Mouse (Mus musculus): ENCODE data around the gene Pwwp2b. TPM values are rescaled to one million over a fixed set of nuclear protein-coding genes. Genes with fewer than 3 reads are reported as not detected.

Gene Pwwp2b
- total RNA-seq, 2 experiments from 2014 or later = 11.7 to 12.3 TPM

- no peak for DNase-seq (ENCODE audit: low spot score in 2 of 2)
Observed at GRCm38 (mm10) chr7:139295653-139296052, 47.4 kb downstream of the Pwwp2b start.

GRCm38 (mm10) chr7:139296552-139297100, 48.3 kb downstream of the Pwwp2b start:
- no peak for DNase-seq (ENCODE audit: low spot score in 2 of 2)

- DNase-seq (ENCODE audit: low spot score in 2 of 2) = no peak
Observed at GRCm38 (mm10) chr7:139298446-139298845, 50.2 kb downstream of the Pwwp2b start.

GRCm38 (mm10) chr7:139299424-139299823, 51.1 kb downstream of the Pwwp2b start:
- DNase-seq (ENCODE audit: low spot score in 2 of 2) = peak; percentile 93 to 95

GRCm38 (mm10) chr7:139300423-139300822, 52.1 kb downstream of the Pwwp2b start:
- peak; percentile 54 to 73 for DNase-seq (ENCODE audit: low spot score in 2 of 2)

GRCm38 (mm10) chr7:139301505-139301904, 53.2 kb downstream of the Pwwp2b start:
- no peak for DNase-seq (ENCODE audit: low spot score in 2 of 2)

GRCm38 (mm10) chr7:139302314-139302713, 54.0 kb downstream of the Pwwp2b start:
- DNase-seq (ENCODE audit: low spot score in 2 of 2) = no peak

GRCm38 (mm10) chr7:139303280-139304011, 55.2 kb downstream of the Pwwp2b start:
- peak; percentile 91 to 95 for DNase-seq (ENCODE audit: low spot score in 2 of 2)

GRCm38 (mm10) chr7:139304322-139304721, 56.0 kb downstream of the Pwwp2b start:
- DNase-seq (ENCODE audit: low spot score in 2 of 2) = no peak

GRCm38 (mm10) chr7:139307056-139307455, 58.8 kb downstream of the Pwwp2b start:
- DNase-seq (ENCODE audit: low spot score in 2 of 2) = no peak

- peak in 1 of 2 experiments; percentile 39 for DNase-seq (ENCODE audit: low spot score in 2 of 2)
Observed at GRCm38 (mm10) chr7:139308140-139308895, 60.0 kb downstream of the Pwwp2b start.

- DNase-seq (ENCODE audit: low spot score in 2 of 2) = no peak
Observed at GRCm38 (mm10) chr7:139309106-139309505, 60.8 kb downstream of the Pwwp2b start.

GRCm38 (mm10) chr7:139310487-139310951, 62.2 kb downstream of the Pwwp2b start:
- DNase-seq (ENCODE audit: low spot score in 2 of 2) = peak in 1 of 2 experiments; percentile 29

GRCm38 (mm10) chr7:139312686-139313085, 64.4 kb downstream of the Pwwp2b start:
- no peak for DNase-seq (ENCODE audit: low spot score in 2 of 2)

- no peak for DNase-seq (ENCODE audit: low spot score in 2 of 2)
Observed at GRCm38 (mm10) chr7:139313413-139313812, 65.1 kb downstream of the Pwwp2b start.

GRCm38 (mm10) chr7:139314716-139315115, 66.4 kb downstream of the Pwwp2b start:
- DNase-seq (ENCODE audit: low spot score in 2 of 2) = no peak

GRCm38 (mm10) chr7:139319006-139319411, 70.7 kb downstream of the Pwwp2b start:
- no peak for DNase-seq (ENCODE audit: low spot score in 2 of 2)

Other genes with a start within 250 kb of the Pwwp2b start
- gene Dpysl4, start 162.5 kb upstream of the Pwwp2b start, total RNA-seq (2021) = under 1 TPM; 0.22 to 0.70 TPM
- gene Lrrc27, start 35.5 kb upstream of the Pwwp2b start, total RNA-seq (2021) = 10 to 100 TPM in 1 of 2 experiments, 1 to 10 TPM in 1; 8.1 to 14.7 TPM
- gene Stk32c, start 35.2 kb upstream of the Pwwp2b start, total RNA-seq (2021) = 1 to 10 TPM; 3.2 to 4.3 TPM
- gene Inpp5a, start 140.6 kb downstream of the Pwwp2b start, total RNA-seq (2021) = 100 to 1,000 TPM in 1 of 2 experiments, 10 to 100 TPM in 1; 80.9 to 101 TPM

All from adrenal gland, adult 18-20 months (tissue).